8 mouse cellular contexts compared by ENCODE assay signal in genomic region chr17:88325910-88326739, GRCm38 (mm10).
DNase-seq lines count a peak whose midpoint lies in the region; ATAC-seq lines count a peak whose summit lies in the region.

No protein-coding gene starts in this region.

- peaks cover 14% of the 10 kb centered on the region for H3K27me3 ChIP-seq in hindbrain, embryonic 15.5 days
- H3K27me3 ChIP-seq in limb, embryonic 12.5 days = no peaks in the 10 kb centered on the region

- no peak overlapping the region for H3K4me3 ChIP-seq in hindbrain, embryonic 15.5 days
- H3K4me3 ChIP-seq in limb, embryonic 12.5 days (replicated peaks) = no peak overlapping the region

- peak overlapping the region; percentile 9 for H3K27ac ChIP-seq in hindbrain, embryonic 15.5 days (replicated peaks)
- peak overlapping the region; percentile 9; the same call in 1 of the 2 replicates for H3K27ac ChIP-seq in limb, embryonic 12.5 days

- peak; percentile 52 for ATAC-seq in hindbrain, embryonic 15.5 days (ENCODE audit: low FRiP score, low read depth)
- ATAC-seq in limb, embryonic 12.5 days (ENCODE audit: insufficient number of reproducible peaks, insufficient read depth, low FRiP score, low TSS enrichment, low read depth) = 0 out of 2 replicates have a peak, but pooled peaks have one; percentile 8
- ATAC-seq in cerebellum, adult (ENCODE audit: insufficient number of reproducible peaks, low FRiP score, low TSS enrichment) = no peak

- peaks cover 34% of the 10 kb centered on the region for H3K4me1 ChIP-seq in hindbrain, embryonic 15.5 days (replicated peaks)
- peaks cover 16% of the 10 kb centered on the region for H3K4me1 ChIP-seq in limb, embryonic 12.5 days (replicated peaks)

- H3K9ac ChIP-seq in hindbrain, embryonic 15.5 days = no peak overlapping the region
- H3K9ac ChIP-seq in limb, embryonic 12.5 days (replicated peaks) = no peak overlapping the region

- H3K4me2 ChIP-seq in hindbrain, embryonic 15.5 days = no peak overlapping the region
- H3K4me2 ChIP-seq in limb, embryonic 12.5 days = no peak overlapping the region

- no peaks in the 10 kb centered on the region for H3K36me3 ChIP-seq in hindbrain, embryonic 15.5 days
- H3K36me3 ChIP-seq in limb, embryonic 12.5 days = no peaks in the 10 kb centered on the region

- DNase-seq in right cerebral cortex, postnatal 10 days (ENCODE audit: low spot score in 2 of 2) = peak; percentile 52 to 59
- no peak for DNase-seq in right cerebral cortex, postnatal 36 days (ENCODE audit: low spot score in 2 of 2)
- peak; percentile 95 for DNase-seq in retina, postnatal 1 day
- no peak for DNase-seq in MN1 (ENCODE audit: low spot score)
- DNase-seq in right cerebral cortex, postnatal 4 days = no peak

- WGBS in hindbrain, embryonic 15.5 days = 12% methylated on average over 12 of the region's 12 CpGs
- WGBS in limb, embryonic 12.5 days = 40% methylated on average over 12 of the region's 12 CpGs

- H3K9me3 ChIP-seq in hindbrain, embryonic 15.5 days = no peaks in the 10 kb centered on the region
- H3K9me3 ChIP-seq in limb, embryonic 12.5 days = peaks cover 6% of the 10 kb centered on the region; the same call in 1 of the 2 replicates

Comparison
In these comparisons a context has a peak if more than half of its experiments do, and no peak if none do; other contexts are left out.
1. DNase-seq: peak in right cerebral cortex, postnatal 10 days (2 of 2) and retina, postnatal 1 day (single experiment); none in right cerebral cortex, postnatal 36 days (0 of 2), MN1 (single experiment) and right cerebral cortex, postnatal 4 days (single experiment).